10 mouse cellular contexts compared by ENCODE assay signal in genomic region chr1:105885575-105885974, GRCm38 (mm10).
"Had no signal": no experiment of that assay in that cellular context is flagged by ENCODE, and none has a peak within 500 bp of the region (broad histone marks: within the 10 kb centered on the region; RNA-seq: fewer than 3 reads in every experiment).

No protein-coding gene starts in this region.

- H3K4me2 ChIP-seq: limb, embryonic 15.5 days; midbrain, embryonic 12.5 days had no signal

- H3K4me3 ChIP-seq: limb, embryonic 15.5 days; midbrain, embryonic 12.5 days had no signal

- DNase-seq: kidney, adult 8-10 months; kidney, postnatal 25 days; layer of hippocampus, postnatal 36 days; lung, adult 18-20 months; right cerebral cortex, postnatal 14 days; thymus, postnatal 14 days had no signal

- H3K27ac ChIP-seq: limb, embryonic 15.5 days; midbrain, embryonic 12.5 days had no signal

- H3K36me3 ChIP-seq: limb, embryonic 15.5 days; midbrain, embryonic 12.5 days had no signal

- H3K27me3 ChIP-seq: limb, embryonic 15.5 days; midbrain, embryonic 12.5 days had no signal

- H3K9ac ChIP-seq: limb, embryonic 15.5 days; midbrain, embryonic 12.5 days had no signal

- H3K9me3 ChIP-seq: limb, embryonic 15.5 days; midbrain, embryonic 12.5 days had no signal

- ATAC-seq: inflammation-experienced regulatory T-cells, adult 6 months; midbrain, embryonic 16.5 days had no signal
